Mouse (Mus musculus): ENCODE measurements around the gene Tenm2.

GRCm38 (mm10) chr11:36560785-36561548 lies 674.8 kb downstream of the Tenm2 start:
- no peak for TF ChIP-seq POLR2A (IDR thresholded peaks at IDR 0.05; ENCODE audit: control insufficient read depth, low read depth, low read length)
- TF ChIP-seq CTCF (IDR thresholded peaks at IDR 0.05; ENCODE audit: control insufficient read depth, insufficient read depth, insufficient replicate concordance, low read depth, low read length), result no peak

All from testis, adult 2 months (tissue).